Mouse (Mus musculus) bone marrow macrophage, adult 2 months (primary cell): ENCODE data around the gene Tnrc6b.

Experiments
- CTCF ChIP-seq: IDR thresholded peaks from 2 replicates; pipeline ENCODE4 v1.5.1; 2012; ENCODE audit warnings: low read depth, mild to moderate bottlenecking, low read length, moderate library complexity
- POLR2A ChIP-seq: IDR thresholded peaks from 2 replicates; pipeline ENCODE4 v1.6.1; 2012; ENCODE audit warnings: mild to moderate bottlenecking, low read depth, low read length, borderline replicate concordance

GRCm38 (mm10) chr15:80781218-80781806 lies 70.2 kb downstream of the Tnrc6b start:
- TF ChIP-seq POLR2A (no peak), CTCF (no peak)
